In genomic region chr2:34043064-34043463, GRCm38 (mm10) we compare ENCODE assay signal across 27 mouse cellular contexts.
DNase-seq lines count a peak whose midpoint lies in the region; ATAC-seq and TF ChIP-seq lines count a peak whose summit lies in the region.
"Had no signal": no experiment of that assay in that cellular context is flagged by ENCODE, and none has a peak within 500 bp of the region (broad histone marks: within the 10 kb centered on the region; RNA-seq: fewer than 3 reads in every experiment).

No protein-coding gene starts in this region.

- H3K4me2 ChIP-seq in kidney, embryonic 15.5 days = no peak overlapping the region
- H3K4me2 ChIP-seq: embryonic facial prominence, embryonic 12.5 days; forebrain, embryonic 15.5 days; heart, embryonic 12.5 days; hindbrain, embryonic 14.5 days; lung, embryonic 15.5 days; midbrain, embryonic 12.5 days had no signal

- H3K9ac ChIP-seq in kidney, embryonic 15.5 days = no peak overlapping the region
- H3K9ac ChIP-seq: embryonic facial prominence, embryonic 12.5 days; forebrain, embryonic 15.5 days; heart, embryonic 12.5 days; hindbrain, embryonic 14.5 days; liver, embryonic 14.5 days; lung, embryonic 15.5 days; midbrain, embryonic 12.5 days had no signal

- H3K36me3 ChIP-seq in kidney, embryonic 15.5 days = no peaks in the 10 kb centered on the region
- H3K36me3 ChIP-seq: embryonic facial prominence, embryonic 12.5 days; forebrain, embryonic 15.5 days; heart, embryonic 12.5 days; lung, embryonic 15.5 days; midbrain, embryonic 12.5 days had no signal

- TF ChIP-seq CTCF in layer of hippocampus, adult 2 months (conservative IDR thresholded peaks at IDR 0.05) = peak; percentile 65

- no peak overlapping the region for H3K4me3 ChIP-seq in kidney, embryonic 15.5 days (replicated peaks)
- H3K4me3 ChIP-seq in layer of hippocampus, adult 2 months = no peak overlapping the region
- H3K4me3 ChIP-seq: embryonic facial prominence, embryonic 12.5 days; forebrain, embryonic 15.5 days; heart, adult 2 months; heart, embryonic 12.5 days; lung, embryonic 15.5 days; megakaryocyte, embryonic 14.5 days; midbrain, embryonic 12.5 days had no signal

- ATAC-seq in kidney, embryonic 15.5 days (replicated peaks; ENCODE audit: low FRiP score) = no peak
- ATAC-seq: activated CD4-positive, CD25-positive, alpha-beta regulatory T cell, adult 4 months; forebrain, embryonic 15.5 days; inflammation-experienced regulatory T-cells, adult 6 months had no signal

- no peaks in the 10 kb centered on the region for H3K27me3 ChIP-seq in kidney, embryonic 15.5 days
- H3K27me3 ChIP-seq: embryonic facial prominence, embryonic 12.5 days; forebrain, embryonic 15.5 days; lung, embryonic 15.5 days; midbrain, embryonic 12.5 days had no signal

- DNase-seq in kidney, adult 18-20 months = no peak
- no peak for DNase-seq in layer of hippocampus, adult 2 months (ENCODE audit: low spot score in 2 of 2)
- no peak for DNase-seq in layer of hippocampus, adult 8-10 months (ENCODE audit: low spot score in 2 of 2)
- DNase-seq in thymus, postnatal 14 days = peak; percentile 21
- DNase-seq in thymus, postnatal 36 days = no peak
- no peak for DNase-seq in cerebellum, adult 9-11 months
- DNase-seq: adrenal gland, adult 2 months; cerebellum, adult 8-10 months; cerebellum, postnatal 36 days; embryo, embryonic 11 days; heart, adult 2 months; heart, postnatal 4 days; kidney, adult 9 months; layer of hippocampus, postnatal 36 days; liver; lung, postnatal 4 days had no signal

- WGBS in kidney, embryonic 15.5 days = 75% methylated on average over 5 of the region's 5 CpGs

- no peaks in the 10 kb centered on the region for H3K9me3 ChIP-seq in kidney, embryonic 15.5 days (replicated peaks)
- H3K9me3 ChIP-seq: embryonic facial prominence, embryonic 12.5 days; forebrain, embryonic 15.5 days; lung, embryonic 15.5 days; midbrain, embryonic 12.5 days had no signal

- H3K4me1 ChIP-seq in kidney, embryonic 15.5 days = peaks cover 15% of the 10 kb centered on the region
- H3K4me1 ChIP-seq: forebrain, embryonic 15.5 days; heart, embryonic 12.5 days; lung, embryonic 15.5 days; midbrain, embryonic 12.5 days had no signal

- H3K27ac ChIP-seq in kidney, embryonic 15.5 days = peak overlapping the region; percentile 22; the same call in 1 of the 2 replicates
- no peak overlapping the region for H3K27ac ChIP-seq in layer of hippocampus, adult 2 months
- H3K27ac ChIP-seq: embryonic facial prominence, embryonic 12.5 days; forebrain, embryonic 15.5 days; heart, adult 2 months; hindbrain, embryonic 14.5 days; liver, embryonic 14.5 days; lung, embryonic 15.5 days; midbrain, embryonic 12.5 days had no signal
